Mouse (Mus musculus): ENCODE data around the gene Dhps. TPM values are rescaled to one million over a fixed set of nuclear protein-coding genes. Genes with fewer than 3 reads are reported as not detected.

Gene Dhps
- polyA plus RNA-seq, 1 experiment from 2014 or later, result 91.4 TPM

DNA sequence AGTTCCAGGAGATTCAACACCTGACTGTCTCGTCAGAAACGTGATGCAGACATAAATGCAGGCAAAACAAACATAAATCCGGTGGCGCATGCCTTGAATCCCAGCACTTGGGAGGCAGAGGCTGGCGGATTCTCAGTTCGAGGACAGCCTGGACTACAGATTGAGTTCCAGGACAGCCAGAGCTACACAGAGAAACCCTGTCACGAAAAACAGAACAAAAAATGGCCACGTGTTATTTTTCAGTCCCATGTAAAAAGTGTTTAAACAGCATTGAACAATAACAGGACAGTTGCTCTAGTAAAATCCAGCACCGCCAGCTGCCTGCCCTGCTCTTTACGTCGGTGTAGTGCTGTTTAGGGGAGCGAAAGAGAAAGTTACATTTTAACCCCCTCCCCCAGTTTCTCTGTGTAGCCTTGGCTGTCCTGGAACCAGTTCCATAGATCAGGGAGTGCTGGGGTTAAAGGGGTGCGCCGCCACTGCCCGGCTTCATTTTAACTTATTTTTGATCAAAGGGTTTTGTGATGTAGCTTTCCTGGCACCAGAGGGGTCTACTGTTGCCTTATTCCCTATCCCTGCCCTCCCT, 35.7 kb upstream of the Dhps start:
- WGBS, result under 1% methylated on average over 15 of the region's 15 CpGs
- Histone ChIP-seq H3K4me3 (peak overlapping the region; percentile 88), H3K4me2 (replicated peaks) (peak overlapping the region; percentile 93), H3K36me3 (peaks cover 32% of the 10 kb centered on the region), H3K9me3 (no peaks in the 10 kb centered on the region), H3K4me1 (peaks cover 30% of the 10 kb centered on the region), H3K27me3 (no peaks in the 10 kb centered on the region), H3K9ac (replicated peaks) (peak overlapping the region; percentile 69), H3K27ac (replicated peaks) (peak overlapping the region; percentile 99)
- ATAC-seq (replicated peaks), result no peak; the same call in 1 of the 2 replicates

DNA sequence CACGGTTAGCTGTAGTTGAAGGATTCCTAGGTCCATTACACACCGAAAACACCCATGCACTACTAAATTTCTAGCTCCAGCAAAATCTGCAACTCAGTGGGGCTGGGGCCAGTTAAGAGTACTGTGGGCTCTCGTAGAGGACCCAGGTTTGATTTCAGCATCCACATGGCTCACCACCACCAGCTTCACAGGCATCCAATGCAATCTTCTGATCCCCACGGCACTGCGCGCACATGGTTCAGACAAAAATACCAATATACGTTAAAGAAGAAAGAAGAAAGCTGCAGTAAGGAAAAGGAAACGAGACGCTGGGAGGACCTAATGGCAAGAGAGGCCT, 35.2 kb upstream of the Dhps start:
- peak overlapping the region; percentile 99 for H3K27ac ChIP-seq (replicated peaks)
- peaks cover 30% of the 10 kb centered on the region for H3K4me1 ChIP-seq
- peaks cover 33% of the 10 kb centered on the region for H3K36me3 ChIP-seq
- H3K27me3 ChIP-seq, result no peaks in the 10 kb centered on the region
- H3K4me2 ChIP-seq (replicated peaks), result peak overlapping the region; percentile 93
- H3K4me3 ChIP-seq, result peak overlapping the region; percentile 88
- ATAC-seq (replicated peaks), result peak; percentile 47
- H3K9me3 ChIP-seq, result no peaks in the 10 kb centered on the region
- peak overlapping the region; percentile 69 for H3K9ac ChIP-seq (replicated peaks)
- WGBS, result 1% methylated on average over 9 of the region's 9 CpGs

DNA sequence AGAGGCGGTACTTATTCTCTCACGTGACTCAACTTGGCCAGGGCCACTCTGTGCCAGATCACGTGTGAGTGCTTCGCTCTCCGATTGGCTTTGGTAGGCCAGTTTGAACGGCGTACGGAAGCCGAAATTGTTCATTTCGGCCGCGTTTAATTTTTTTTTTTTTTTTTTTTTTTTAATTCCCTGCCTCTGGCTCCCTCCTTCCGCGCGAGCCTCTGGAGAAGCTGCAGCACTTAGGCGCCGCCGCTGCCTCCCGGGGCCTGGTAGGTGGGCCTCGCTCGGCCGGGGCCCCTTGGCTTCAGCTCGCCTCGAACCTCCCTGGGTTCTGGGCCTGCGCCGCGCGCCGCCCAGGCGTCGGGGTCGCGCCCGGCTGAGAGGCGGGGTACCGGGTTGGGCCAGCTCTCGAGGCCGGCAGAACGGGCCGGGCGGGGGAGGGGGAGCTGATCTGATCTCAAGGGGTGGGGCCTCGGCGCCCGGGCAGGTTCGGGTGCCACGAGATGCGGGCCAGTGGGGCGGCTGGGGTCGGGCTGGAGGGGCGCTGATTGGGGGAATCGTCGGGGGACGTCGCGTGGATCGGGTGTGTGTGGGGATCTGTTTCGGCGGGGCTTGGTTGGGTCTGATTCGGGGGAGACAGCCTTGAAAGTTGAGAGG, 34.7 kb upstream of the Dhps start, which contains the start of gene Tnpo2:
Gene Tnpo2, plus strand, starts transcription at position 198 of the 648 bp plus-strand sequence.
- H3K4me2 ChIP-seq (replicated peaks), result peak within 1 kb of the TSS; percentile 93
- ATAC-seq (replicated peaks), result peak; percentile 90
- peaks cover 30% of the 10 kb centered on the region for H3K4me1 ChIP-seq
- peak within 1 kb of the TSS; percentile 99 for H3K27ac ChIP-seq (replicated peaks)
- H3K9me3 ChIP-seq, result no peaks in the 10 kb centered on the region
- peak within 1 kb of the TSS; percentile 87 for H3K9ac ChIP-seq (replicated peaks)
- peaks cover 32% of the 10 kb centered on the region for H3K36me3 ChIP-seq
- WGBS, result under 1% methylated on average over 55 of the region's 59 CpGs
- peak within 1 kb of the TSS; percentile 88 for H3K4me3 ChIP-seq
- H3K27me3 ChIP-seq, result no peaks in the 10 kb centered on the region

DNA sequence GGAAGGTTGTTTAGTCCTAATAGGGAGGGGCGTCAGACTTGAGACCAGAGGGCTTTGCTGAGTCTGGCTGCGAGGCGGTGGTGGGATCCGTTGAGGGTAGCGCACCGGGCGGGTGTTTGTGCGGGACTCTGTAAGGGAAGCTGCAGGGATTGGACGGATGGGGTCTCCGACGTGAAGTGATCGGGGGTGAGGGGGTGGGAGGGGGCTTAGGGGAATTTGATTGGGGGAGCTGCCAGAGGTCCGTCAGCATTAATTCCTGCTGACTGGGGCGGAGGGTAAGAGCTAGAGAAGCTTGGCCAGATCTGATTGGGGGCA, 34.2 kb upstream of the Dhps start:
- 0% methylated on average over 14 of the region's 14 CpGs for WGBS
- no peaks in the 10 kb centered on the region for H3K9me3 ChIP-seq
- H3K36me3 ChIP-seq, result peaks cover 28% of the 10 kb centered on the region
- H3K9ac ChIP-seq (replicated peaks), result peak overlapping the region; percentile 87
- H3K27me3 ChIP-seq, result no peaks in the 10 kb centered on the region
- H3K4me2 ChIP-seq (replicated peaks), result peak overlapping the region; percentile 93
- H3K4me3 ChIP-seq, result peak overlapping the region; percentile 88
- peak overlapping the region; percentile 99 for H3K27ac ChIP-seq (replicated peaks)
- peaks cover 30% of the 10 kb centered on the region for H3K4me1 ChIP-seq
- ATAC-seq (replicated peaks), result peak; percentile 65

DNA sequence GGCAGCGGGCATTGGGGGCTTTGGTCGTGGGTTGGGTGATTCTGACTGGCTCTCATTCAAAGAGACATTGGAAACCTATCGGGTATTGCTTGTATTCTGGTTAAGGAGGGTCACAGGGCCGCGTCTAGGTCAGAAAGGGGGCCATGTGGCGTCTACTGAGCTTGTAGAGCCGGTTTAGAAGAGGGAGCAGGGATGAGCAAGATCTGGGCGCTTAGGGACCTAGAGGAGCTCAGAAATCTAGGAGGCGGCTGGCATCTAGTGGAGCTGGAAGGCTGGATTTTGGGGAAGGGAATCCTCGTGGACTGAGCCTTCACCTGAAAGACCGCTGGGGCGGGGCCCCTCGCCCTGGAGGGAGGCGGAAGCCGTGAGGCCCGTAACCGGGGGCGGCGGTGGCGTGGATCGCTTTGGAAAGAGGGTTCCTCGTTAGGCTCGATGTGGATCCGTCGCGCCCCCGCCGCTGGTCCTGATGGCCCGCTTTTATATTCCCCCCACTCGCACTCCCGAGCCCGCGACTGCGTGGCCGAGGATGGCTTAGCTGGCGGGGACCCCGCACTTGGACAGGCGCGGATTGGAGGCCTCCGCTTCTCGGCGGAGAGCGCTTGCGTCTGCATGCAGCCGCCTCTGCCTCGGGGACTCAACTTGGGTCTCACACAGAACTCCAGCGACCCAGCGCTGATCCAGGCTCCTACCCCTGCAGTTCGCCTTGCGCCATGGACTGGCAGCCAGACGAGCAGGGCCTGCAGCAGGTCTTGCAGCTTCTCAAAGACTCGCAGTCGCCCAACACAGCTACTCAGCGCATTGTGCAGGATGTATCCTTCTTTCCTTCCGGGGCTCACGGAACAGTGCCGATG, 33.7 kb upstream of the Dhps start:
- H3K27me3 ChIP-seq, result no peaks in the 10 kb centered on the region
- WGBS, result under 1% methylated on average over 57 of the region's 57 CpGs
- peak overlapping the region; percentile 99 for H3K27ac ChIP-seq (replicated peaks)
- peak overlapping the region; percentile 93 for H3K4me2 ChIP-seq (replicated peaks)
- peaks cover 30% of the 10 kb centered on the region for H3K4me1 ChIP-seq
- peaks cover 24% of the 10 kb centered on the region for H3K36me3 ChIP-seq
- no peaks in the 10 kb centered on the region for H3K9me3 ChIP-seq
- H3K9ac ChIP-seq (replicated peaks), result peak overlapping the region; percentile 87
- peak overlapping the region; percentile 88 for H3K4me3 ChIP-seq
- 0 out of 2 replicates have a peak, but pooled peaks have one; percentile 7 for ATAC-seq (replicated peaks)

DNA sequence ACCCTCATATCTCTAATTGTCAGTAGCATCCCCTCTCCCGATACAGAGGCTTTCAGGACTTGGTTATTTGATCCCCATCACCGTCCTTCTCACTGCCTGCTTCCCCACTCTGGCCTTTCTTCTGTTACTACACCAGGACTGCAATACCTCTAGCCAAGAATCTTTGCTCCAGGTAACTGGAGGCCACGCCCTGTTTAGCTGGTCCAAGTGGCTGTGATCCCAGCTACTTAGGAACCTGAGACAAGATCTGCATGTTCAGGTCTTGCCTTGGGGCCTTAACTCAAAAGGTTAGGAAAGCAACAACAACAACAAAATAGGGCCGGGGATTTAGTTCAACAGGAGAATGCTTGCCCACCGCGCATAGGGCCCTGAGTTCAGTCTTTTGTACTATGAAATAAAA, 27.9 kb upstream of the Dhps start:
- Histone ChIP-seq H3K36me3 (peaks cover 66% of the 10 kb centered on the region), H3K4me1 (peaks cover 7% of the 10 kb centered on the region), H3K4me2 (replicated peaks) (no peak overlapping the region), H3K9me3 (no peaks in the 10 kb centered on the region), H3K4me3 (no peak overlapping the region), H3K9ac (replicated peaks) (no peak overlapping the region), H3K27ac (replicated peaks) (no peak overlapping the region), H3K27me3 (no peaks in the 10 kb centered on the region)
- ATAC-seq (replicated peaks), result no peak
- WGBS, result 93% methylated on average over 6 of the region's 6 CpGs

DNA sequence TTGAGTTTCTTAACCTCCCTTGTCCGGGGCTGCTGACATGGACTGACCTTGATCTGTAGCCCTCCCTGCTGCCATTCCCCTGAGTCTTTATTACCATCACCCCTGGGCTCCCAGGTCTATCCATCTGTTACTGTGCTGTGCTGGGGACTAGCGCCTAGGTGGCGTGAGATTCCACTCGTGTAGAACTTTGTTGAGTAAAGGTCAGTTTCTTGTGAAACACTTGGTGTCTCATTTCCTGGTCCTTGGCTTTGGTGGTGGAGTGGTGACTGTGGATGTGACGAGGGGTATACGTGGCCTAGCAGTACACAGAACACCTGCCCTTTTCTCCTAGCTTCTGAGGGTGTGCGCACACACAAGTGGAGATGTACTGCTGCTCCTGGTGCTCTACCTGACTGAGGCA, 14.2 kb upstream of the Dhps start:
- Histone ChIP-seq H3K4me3 (no peak overlapping the region), H3K9me3 (no peaks in the 10 kb centered on the region), H3K4me1 (peaks cover 19% of the 10 kb centered on the region), H3K9ac (replicated peaks) (no peak overlapping the region), H3K27ac (replicated peaks) (no peak overlapping the region), H3K36me3 (peaks cover 44% of the 10 kb centered on the region), H3K4me2 (replicated peaks) (no peak overlapping the region), H3K27me3 (no peaks in the 10 kb centered on the region)
- ATAC-seq (replicated peaks), result no peak
- WGBS, result 87% methylated on average over 7 of the region's 7 CpGs

DNA sequence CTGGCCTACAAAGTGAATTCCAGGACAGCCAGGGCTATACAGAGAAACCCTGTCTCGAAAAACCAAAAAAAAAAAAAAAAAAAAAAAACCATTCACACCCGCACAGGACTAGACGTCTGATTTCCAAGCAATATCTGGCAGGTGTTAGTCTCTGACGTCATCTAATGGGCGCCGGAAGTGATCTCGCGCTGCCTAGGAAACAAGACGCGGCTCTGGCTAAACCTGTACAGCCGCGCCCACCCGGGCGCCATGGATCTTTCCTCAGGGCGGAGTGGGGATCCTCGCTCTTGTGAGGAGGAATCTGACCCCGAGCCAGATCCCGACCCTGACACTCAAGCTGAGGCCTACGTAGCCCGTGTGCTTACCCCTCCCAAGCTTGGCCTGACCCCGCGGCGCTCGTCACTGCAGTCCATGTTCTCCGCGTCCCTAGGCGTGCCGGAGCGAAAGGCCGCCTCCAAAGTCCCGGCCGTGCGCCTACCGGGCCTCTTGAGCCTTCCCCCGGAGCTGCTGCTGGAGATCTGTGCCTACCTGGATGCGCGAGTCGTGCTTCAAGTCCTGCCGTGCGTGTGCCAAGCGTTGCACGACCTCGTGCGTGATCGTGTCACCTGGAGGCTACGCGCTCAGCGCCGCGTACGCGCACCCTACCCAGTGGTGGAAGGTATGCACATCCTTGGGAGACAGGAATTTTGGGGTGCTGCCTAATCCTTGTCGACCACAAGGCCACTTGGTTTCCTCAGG, 11.5 kb upstream of the Dhps start, which contains the start of gene Fbxw9:
Gene Fbxw9, plus strand, starts transcription at position 177 of the 738 bp plus-strand sequence.
- H3K27ac ChIP-seq (replicated peaks), result peak within 1 kb of the TSS; percentile 55
- peak; percentile 94 for ATAC-seq (replicated peaks)
- under 1% methylated on average over 52 of the region's 53 CpGs for WGBS

DNA sequence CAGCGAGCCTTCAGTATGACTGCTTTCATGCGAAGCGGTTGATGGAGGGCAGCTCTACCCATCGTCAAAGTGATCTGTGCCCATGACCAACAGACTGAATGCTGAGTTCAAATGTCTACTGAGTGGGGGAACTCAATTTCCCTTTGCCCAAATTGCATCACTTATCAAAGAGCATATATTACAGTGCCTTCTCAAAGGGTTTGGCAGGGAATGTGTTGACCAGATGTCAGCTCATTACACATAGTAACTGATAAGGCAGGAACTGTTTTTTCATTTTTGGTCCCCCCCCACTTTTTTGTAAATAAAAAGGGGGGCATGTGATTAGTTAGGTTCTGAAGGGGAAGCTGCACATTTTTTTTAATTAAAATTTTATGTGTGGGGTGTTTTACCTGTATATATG, 9.0 kb upstream of the Dhps start:
- peaks cover 19% of the 10 kb centered on the region; the same call in 1 of the 2 replicates for H3K36me3 ChIP-seq
- 96% methylated on average over 4 of the region's 4 CpGs for WGBS
- H3K9ac ChIP-seq (replicated peaks), result no peak overlapping the region
- H3K4me1 ChIP-seq, result peaks cover 21% of the 10 kb centered on the region
- no peaks in the 10 kb centered on the region for H3K27me3 ChIP-seq
- no peak overlapping the region for H3K4me3 ChIP-seq
- H3K27ac ChIP-seq (replicated peaks), result no peak overlapping the region
- H3K9me3 ChIP-seq, result no peaks in the 10 kb centered on the region
- no peak overlapping the region for H3K4me2 ChIP-seq (replicated peaks)
- ATAC-seq (replicated peaks), result no peak

More for the DNA sequence above, 11.5 kb upstream of the Dhps start, which contains the start of gene Fbxw9:
- Histone ChIP-seq H3K4me1 (peaks cover 21% of the 10 kb centered on the region), H3K4me3 (peak within 1 kb of the TSS; percentile 88), H3K27me3 (no peaks in the 10 kb centered on the region), H3K36me3 (peaks cover 24% of the 10 kb centered on the region), H3K4me2 (replicated peaks) (peak within 1 kb of the TSS; percentile 76), H3K9ac (replicated peaks) (peak within 1 kb of the TSS; percentile 70), H3K9me3 (no peaks in the 10 kb centered on the region)

DNA sequence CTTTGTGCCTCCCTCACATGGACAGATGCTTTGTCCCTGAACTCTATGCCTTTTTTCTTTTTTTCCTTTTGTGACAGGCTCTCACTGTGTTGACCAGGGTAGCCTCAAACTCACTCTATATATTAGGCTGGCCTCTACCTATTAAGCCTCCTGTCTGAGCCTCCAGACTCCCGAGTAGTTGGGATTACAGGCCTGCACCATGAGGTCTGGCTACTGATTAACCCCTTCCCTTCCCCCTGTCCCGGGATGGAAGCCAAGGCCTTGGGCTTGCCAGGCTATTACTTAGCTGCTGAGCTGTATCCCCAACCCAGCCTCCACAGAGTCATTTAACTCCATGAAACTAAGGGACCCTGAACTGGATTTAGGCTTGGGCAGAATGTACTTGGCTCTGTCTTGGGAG, 6.3 kb upstream of the Dhps start:
- WGBS, result 45% methylated on average over 2 of the region's 2 CpGs
- Histone ChIP-seq H3K4me2 (replicated peaks) (no peak overlapping the region), H3K4me1 (peaks cover 21% of the 10 kb centered on the region), H3K27me3 (no peaks in the 10 kb centered on the region), H3K9ac (replicated peaks) (no peak overlapping the region), H3K27ac (replicated peaks) (no peak overlapping the region), H3K4me3 (no peak overlapping the region), H3K9me3 (no peaks in the 10 kb centered on the region), H3K36me3 (peaks cover 28% of the 10 kb centered on the region; the same call in 1 of the 2 replicates)
- ATAC-seq (replicated peaks), result no peak

DNA sequence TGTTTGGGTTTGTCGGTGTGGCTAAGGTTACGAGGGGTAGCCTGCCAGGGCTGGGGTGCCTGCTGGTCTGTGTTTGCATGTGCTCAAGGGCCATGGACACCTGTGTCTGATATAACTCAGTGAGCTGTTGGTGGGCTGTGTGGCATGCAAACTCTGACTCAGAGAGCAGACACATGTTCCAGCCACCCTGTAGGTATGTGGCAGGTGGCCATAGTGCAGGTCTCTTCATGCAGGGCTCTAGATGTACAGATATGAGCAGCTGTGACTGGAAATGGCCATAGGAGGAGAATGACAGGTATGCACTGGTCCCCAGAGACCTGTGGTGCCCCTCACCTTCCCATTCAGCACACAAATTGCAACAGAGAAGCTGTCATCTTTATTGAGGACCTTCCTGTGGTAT, 4.4 kb upstream of the Dhps start:
- no peak for ATAC-seq (replicated peaks)
- Histone ChIP-seq H3K9me3 (no peaks in the 10 kb centered on the region), H3K4me3 (no peak overlapping the region), H3K4me1 (peaks cover 14% of the 10 kb centered on the region), H3K36me3 (peaks cover 28% of the 10 kb centered on the region; the same call in 1 of the 2 replicates), H3K27ac (replicated peaks) (no peak overlapping the region), H3K4me2 (replicated peaks) (no peak overlapping the region), H3K27me3 (no peaks in the 10 kb centered on the region), H3K9ac (replicated peaks) (no peak overlapping the region)
- 92% methylated on average over 2 of the region's 2 CpGs for WGBS

Measured in forebrain, embryonic 15.5 days (tissue).